Mouse (Mus musculus): ENCODE results near the gene Klhl32.
"Not testable (repeated sequence)": the region's sequence is repeated elsewhere in the genome, so short reads cannot be mapped to it uniquely, and the experiment has no call there.

Klhl32 gene

DNA sequence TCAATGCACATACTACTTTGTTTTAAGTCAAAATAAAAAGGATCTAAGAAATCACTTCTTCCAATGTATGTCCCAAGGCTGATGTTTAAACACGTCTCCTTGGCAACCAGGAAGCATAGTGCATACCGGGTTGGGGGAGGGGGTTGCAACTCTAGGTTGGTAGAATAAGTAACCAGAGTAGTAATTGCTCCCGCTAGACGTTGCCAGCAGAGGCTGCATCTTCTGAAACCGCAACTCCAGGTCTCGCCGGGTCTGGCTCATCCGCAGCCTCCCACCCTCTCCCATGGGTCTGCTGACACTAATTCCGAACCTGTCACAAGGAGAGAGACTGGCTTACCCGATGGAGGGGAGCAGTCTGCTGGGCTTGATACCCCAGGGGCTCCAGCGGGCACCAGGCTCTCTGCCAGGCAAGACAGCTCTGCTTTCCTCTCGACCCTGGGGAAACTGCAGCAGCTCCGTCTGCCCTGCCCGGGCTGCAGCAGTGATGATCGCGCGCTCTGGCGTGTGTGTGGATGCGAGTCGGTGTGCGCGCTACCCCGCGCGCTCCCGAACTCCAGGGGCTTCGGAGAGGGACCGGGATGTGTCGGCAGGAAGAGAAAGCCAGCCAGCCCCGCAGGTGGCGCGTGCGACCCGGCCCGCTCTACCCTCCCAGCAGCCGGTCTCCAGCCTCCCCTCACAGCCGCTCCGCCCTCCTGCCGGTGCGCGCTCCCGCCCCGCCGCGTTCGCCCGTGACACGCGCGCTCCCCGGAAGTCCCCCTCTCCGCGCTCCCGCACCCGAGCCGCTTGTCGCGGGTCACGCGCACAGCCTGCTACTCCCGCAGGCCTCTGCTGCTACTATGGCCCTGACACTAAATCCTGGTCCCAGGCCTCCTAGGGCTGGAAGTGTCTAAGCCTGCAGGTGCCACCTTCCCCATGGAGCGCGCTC, at the start of gene Klhl32:
Gene Klhl32, minus strand, starts transcription at position 724 of the 925 bp plus-strand sequence.
- peak; percentile 85 for DNase-seq

DNA sequence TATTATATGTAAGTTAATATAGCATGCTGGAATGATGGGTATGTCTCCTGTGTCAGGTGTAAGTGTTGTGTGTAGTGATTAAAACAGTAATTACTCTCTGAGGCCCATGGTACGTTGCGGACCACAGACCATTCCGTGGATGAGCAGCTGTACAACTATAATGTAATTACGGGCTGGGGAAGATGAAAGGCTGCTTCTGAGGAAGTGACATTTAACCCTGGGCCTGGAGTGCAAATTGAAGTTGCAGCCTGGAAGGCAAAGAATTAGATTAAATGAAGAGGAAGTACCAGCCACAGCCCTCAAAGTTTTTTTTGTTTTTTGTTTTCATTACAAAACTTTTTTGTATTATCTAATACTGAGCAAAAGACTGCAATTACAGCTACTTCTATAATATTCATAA, 48.2 kb upstream of the Klhl32 start:
- DNase-seq: peak; percentile 7

DNA sequence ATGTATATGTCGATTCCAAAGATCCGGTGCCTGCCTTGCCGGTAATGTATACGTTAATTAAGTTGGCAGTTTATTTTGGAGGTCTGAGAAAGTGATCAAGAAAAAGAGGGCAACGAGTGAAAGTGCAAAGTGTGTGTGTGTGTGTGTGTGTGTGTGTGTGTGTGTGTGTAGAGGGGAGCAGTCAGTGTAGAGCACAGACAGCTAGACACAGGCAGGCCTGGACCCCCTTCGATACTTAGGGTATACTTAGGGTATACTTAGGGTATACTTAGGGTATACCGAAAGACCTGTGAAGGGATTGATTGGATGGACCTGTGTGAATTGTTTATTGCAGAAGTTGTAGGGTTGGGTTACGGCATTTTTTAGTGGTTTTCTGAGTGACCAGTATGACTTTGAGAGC, 47.7 kb upstream of the Klhl32 start:
- DNase-seq: peak; percentile 7

DNA sequence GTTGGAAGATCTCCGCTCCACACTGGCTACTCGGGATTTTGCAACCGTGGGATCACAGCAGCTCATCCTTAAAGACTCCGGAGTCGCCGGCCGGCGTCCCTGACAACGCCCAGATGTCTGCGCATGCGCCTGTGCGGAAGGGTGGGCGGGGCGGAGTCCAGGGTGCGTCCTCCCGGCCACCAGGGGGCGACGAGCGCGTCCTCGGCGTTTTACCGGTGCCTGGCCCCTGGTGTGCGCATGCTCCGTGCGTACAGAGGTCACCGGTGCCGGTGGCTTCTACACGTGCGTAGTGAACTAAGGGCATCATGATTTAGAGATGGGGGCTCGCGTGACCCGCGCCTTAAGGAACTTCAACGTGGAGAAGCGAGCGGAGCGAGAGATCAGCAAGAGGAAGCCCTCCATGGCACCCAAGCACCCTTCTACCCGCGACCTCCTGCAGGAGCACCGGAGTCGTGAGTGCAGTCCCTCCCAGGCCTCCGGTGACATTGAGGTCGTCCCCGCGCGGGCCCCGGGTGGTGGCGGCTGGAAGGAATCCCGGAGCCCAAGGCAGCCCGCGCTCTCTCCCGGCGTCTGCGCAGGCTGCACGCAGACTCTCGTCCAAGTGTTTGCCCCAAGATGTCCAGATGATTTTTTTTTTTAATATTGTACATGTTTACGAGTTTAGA, 47.1 kb upstream of the Klhl32 start, which contains the start of gene Ndufaf4:
Gene Ndufaf4, plus strand, starts transcription at position 233 of the 665 bp plus-strand sequence.
- peak; percentile 99 for DNase-seq

DNA sequence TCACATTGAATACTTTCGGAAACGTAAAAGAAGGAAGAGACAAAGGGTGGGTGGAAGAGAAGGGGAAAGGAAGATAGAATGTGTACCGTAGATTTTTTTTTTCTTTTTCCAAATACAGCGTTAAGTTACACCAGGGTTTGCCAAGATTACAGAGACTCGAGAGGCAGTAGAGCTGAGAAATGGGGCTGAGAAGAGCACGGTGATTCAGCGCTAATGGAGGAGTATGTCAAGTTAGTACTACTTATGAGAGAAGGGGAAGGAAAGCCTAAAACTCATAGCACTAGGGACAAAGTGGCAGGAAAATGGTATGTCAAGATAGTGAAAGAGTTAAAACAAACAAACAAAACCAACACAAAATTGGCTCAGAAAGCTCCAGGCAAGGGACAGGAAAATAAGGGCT, 46.4 kb upstream of the Klhl32 start:
- no peak for DNase-seq

DNA sequence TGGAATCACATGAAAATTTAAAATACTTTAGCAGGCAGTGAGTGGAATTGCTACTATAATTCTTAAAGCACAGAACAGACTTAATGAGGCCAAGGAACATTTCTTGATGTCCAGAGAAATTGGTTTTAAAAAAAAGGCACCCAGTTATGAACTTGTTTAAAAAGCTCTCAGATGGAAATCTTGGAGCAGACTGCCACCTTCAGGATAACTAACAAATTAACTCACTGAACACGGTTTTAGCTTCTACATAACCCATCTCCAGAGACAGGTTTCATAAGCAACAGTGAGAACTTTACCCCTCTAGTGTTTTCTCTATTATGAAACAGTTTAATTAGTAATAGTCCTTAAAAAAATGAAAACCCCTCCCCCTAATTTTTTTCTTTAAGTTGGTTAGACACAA, 45.9 kb upstream of the Klhl32 start:
- DNase-seq: peak; percentile 62

DNA sequence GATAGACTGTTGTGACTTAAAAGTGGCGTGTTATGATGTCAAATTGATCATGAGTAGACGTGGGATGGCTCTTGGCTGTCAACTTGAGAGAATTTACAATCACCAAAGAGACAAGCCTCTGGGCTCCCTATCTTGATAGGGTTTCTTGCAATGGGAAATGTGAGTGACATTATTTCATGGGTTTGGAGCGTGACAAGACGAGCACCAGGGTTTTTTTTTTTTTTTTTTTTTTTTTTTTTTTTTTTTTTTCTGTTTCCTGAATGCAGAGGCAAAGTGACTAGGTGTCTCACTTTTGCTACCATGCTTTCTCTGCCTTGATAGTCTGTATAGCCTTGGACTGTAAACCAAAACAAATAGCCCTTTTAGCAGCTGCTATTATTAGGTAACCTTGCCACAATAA, 43.7 kb upstream of the Klhl32 start:
- DNase-seq: no peak

DNA sequence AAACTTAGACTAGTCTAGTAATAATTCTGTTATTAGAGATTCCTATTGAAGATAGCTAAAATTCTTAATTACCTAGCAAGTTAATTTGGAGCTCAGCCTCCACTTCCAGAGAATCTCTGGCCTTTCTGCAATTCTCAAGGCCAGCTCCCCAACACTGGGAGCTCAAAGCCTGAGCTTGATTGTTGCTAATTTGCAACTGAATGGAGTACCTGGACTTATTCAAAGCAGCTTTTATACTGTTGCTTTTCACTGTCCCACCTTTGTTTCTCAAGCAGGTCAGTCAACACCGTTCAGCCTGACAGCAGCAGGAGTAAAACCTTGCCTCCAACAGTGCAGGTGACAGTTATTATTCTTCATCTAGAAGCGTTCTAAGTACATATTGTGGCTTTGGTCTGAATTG, 41.4 kb upstream of the Klhl32 start:
- not testable (repeated sequence) for DNase-seq

DNA sequence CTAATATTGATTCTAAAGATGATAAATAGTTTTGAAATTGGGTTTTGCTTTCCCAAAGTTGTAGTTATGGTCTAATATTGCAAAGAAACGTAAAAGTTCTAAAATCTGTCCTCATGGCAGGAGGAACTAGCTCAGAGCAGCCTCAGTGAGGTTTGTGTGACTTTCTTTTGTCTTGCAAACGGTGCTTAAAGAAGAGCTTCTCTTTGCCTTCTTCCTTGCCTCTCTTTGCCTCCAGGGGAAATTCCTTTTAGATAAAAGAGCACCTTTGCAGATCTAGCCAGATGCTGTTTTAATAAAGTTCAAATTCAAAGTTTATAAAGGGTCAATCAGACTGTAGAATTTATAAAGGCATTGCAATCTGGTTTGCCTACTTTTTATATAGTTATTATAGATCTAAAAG, 38.5 kb upstream of the Klhl32 start:
- DNase-seq: not testable (repeated sequence)

DNA sequence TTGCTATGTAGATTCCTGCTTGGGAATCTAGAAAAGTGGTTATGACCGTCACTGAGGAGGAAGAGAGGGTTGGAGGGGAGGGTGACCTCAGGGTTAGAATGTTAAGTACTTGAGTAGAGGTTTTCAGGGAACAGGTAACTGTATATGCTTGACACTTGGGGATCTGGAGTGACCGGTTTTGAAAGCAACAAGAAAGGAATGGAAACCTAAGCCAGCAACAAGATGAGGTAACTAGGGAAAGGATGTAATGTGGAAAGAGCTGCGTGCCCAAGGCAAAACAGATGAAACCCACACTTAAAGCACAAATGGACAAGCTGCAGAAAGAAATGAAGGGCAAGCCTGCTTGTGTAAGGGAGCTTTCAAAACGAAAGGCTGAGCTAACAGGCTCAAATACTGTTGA, 18.3 kb upstream of the Klhl32 start:
- no peak for DNase-seq

DNA sequence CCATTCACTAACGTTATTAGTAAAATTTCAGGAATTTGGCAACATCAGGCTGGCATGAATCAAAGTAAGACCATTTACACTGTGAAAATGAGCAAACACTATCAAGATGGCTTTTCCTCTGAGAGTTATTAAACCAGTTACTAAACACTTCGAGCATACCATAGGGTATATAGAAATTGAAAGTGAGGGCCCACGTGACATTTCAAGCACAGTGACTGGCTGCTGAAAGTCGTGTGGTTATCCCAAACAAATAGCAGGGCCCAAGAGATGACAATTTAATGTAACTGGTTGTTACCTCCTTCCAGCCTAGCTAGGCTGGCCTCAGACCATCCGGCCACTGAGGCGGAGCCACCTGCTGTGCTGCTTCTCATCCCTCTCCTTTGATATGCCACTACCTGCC, 14.8 kb upstream of the Klhl32 start:
- no peak for DNase-seq

DNA sequence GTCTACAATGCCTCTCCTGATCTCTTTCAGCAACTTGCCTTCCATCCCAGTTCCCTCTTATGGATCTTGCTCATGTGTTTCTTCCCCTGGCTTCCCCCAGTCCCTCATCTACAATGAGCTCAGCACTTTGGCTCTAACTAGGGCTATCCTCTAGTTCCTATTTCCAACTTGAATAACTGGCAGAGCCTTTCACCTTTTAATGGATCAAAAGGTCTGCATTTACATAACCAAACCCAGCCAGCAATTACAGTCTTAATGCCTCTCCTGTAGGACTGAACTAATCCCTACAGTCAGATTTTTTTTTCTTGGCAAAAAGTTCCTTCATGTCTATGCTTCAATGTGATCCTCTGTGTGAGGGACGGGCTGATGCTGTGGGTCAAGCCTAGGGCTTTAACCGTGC, 3.5 kb downstream of the Klhl32 start:
- DNase-seq: no peak

DNA sequence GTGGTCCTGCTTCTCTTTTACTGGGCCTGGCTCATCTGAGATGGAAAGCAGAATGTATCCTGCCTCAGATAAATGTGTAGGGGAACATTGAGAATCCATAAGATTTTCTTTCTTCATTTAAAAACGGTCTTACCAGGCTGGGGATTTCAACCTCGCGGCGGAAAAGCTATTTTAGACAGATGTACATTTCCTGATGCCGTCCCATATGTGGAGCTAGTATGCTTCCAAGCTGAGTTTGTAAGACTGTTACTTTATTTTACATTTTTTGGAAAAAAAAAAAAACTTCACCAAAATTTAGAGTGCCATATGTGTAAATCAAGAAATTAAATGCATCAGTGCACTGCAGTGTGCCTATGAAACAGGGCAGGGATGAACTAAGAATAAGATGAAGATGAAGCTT, 5.4 kb downstream of the Klhl32 start:
- no peak for DNase-seq

DNA sequence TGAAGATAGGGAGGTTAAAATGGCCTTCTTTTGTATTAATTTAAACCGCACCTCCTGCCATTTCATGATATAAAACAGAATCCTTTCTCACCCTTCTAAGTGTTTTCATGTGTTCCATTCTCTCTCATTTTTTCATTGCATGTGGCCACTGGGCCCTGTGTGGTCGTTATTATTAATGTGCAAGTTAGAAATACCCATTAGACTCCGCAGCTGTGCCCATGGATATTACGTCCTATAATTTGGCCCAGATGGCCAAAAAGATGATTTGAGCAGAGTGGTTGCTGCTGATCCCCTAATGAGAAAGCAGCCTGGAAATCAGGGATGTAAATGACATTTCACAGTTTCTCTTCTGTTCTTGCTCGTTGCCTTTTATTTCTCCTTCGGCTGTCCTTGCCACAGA, 12.4 kb downstream of the Klhl32 start:
- no peak for DNase-seq

DNA sequence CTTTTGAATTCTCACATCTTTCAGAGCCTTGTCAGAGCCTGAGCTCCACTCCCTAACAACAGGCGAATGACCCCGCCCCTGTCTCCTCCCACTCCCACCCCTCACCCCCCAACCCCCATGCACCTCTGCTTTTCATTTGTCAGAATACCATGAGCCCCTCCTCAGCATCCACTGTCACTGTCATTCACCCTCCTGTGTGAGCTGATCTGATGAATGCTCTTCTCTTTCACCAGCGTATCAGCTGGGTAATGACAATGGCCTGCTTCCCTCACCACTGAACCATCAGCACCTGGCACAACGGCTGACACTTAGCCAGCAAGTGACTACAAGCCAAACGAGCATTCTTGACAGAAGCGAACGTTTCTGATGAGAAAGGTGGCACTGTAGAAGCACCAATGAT, 15.4 kb downstream of the Klhl32 start:
- no peak for DNase-seq

DNA sequence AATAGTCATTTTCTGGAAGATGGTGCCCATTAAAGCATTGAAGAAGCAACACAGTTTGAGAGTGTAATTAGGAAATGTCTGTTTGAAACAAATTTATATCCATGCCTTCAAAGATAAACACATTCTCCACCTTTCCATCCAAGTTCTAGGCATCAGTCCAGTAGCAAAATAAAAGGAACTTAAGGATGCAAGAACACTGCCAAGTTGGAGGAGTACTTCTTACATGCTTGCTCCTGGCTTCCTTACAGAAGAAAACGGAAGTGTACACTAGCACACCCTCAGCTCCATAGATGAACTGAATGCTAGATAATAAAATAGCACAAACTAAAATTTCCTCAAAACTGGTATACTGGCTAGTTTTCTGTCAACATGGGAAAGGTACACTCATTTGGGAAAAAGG, 42.6 kb downstream of the Klhl32 start:
- DNase-seq: no peak

DNA sequence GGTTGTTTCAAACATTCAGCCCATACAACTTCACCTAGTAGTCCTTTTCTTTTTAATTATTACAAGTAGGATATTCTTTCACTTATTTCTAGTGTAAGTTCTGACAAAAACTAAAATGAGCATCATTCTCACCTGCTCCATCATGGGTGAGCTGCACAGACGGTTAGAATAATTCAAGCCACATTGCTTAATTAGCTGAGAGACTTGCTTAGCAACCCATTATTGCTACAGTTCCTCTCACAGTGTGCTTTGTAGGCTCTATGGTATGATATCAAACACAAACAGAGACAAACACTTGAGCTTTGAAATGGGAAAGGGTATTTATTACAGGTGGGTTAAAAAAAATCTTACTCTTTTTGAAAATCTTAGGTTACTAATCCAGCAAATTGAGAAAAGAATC, 49.0 kb downstream of the Klhl32 start:
- no peak for DNase-seq

DNA sequence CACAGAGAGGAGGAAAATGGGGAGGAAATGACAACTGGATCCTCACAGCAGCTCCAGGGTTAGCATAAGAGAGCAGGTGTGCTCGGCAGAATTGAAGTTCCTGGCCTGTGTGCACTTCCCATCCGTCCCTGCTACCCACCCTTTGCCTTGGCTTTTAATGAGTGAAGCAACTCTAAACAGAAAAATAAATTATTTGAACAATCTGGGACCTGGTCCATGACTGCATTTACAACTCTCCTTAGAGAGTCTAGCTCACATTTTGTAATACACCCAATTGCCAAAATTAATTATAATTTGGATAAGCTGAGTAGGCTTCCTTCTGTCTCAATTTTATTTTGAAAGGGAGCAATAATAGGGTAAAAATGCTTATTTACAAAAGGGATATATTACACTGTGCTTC, 49.6 kb downstream of the Klhl32 start:
- DNase-seq: no peak

DNA sequence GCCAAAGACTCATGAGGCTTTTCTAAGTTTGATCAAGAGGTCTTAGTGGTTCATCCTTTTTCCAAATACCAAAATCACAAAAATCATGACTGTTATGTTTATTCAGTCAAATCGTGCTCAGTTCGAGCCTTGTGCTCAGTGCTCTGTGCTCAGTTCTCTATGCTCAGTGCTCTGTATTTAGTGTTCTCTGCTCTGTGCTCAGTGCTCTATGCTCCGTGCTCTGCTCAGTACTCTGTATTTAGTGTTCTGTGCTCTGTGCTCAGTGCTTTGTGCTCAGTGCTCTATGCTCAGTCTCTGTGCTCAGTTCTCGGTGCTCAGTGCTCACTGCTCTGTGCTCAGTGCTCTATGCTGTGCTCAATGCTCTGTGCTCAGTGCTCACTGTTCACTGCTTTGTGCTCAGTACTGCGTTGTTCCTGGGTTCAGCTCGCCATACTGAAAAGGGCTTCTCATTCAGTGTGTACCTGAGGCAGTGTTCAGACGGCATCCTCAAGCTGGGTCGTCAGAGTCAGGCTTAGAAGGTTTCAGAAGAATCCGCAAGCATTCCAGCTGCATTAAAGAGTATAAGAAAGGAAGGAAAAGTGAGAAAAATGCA, 50.5 kb downstream of the Klhl32 start:
- DNase-seq: no peak

DNA sequence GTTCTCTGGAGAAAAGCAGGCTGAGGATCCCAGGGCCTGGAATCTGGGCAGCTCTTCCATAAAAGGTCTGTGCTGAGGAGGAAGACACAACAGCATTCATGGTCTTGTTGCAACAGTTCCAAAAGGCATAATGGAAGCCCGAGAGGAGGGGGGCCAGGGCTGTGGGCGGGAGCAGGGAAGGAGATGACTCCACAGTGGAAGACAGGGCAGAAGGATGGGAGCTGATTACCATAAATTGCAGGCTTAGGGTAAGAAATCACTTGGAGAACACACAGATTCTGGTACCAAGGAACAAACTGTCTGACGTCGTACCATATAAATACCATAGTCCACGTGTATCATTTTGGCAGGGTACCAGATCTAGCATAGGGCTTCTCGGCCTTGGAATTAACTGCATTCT, 51.9 kb downstream of the Klhl32 start:
- DNase-seq: no peak

DNA sequence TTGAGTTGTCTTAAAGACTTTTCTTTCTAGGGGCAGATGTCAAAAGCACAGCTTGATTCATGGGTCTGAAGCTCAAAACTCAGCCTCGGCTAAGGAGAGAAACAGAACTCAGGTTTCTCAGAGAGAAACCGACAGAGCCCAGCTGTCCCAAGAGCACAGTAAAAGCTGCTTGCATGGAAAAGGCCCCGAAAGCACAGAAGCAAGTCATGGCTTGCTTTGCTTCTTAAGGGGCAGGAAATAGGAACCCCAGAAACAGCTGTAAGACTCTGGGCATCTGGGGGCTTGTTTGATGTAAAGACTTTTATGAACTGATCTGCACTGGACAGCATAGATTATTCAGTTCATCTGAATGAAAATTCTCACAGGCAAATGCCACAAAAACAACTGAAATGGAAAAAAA, 53.1 kb downstream of the Klhl32 start:
- DNase-seq: no peak

DNA sequence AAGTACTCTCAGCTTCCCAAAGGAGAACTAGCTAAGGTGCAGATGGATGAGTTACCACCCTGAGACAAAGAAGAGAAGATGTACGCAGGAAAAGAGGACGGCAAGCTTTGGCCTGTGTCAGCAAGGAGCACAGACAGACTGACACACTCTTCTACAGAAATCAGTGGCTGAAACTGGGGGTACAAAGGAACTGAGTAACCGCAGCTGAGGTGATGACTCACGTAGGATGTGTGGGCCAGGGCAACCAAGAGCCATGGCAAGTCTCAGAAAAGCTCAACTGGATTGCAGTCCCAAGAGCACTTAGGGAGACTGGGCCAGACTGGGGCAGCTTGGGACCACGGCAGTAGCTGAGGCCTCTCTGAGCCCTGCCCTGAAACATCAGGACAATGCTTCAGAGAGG, 53.6 kb downstream of the Klhl32 start:
- DNase-seq: no peak

DNA sequence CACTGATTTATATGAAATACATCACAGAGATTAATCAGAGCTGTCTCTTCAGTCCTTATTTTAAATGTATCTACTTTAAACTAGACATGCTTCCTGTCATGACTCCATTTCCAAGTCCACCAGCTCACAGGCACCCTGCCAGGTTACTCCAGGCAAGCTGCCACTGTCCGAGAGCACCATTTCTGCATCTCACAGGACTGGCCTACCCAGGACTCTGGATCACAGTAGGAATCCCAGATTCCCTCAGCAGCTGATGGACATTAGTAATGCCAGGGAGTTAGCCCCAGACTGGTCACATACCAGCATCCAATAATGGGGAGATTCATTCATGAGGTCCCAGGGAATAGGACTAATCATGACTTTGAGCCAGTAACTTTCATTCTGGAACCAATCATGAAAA, 54.7 kb downstream of the Klhl32 start:
- DNase-seq: peak; percentile 20

DNA sequence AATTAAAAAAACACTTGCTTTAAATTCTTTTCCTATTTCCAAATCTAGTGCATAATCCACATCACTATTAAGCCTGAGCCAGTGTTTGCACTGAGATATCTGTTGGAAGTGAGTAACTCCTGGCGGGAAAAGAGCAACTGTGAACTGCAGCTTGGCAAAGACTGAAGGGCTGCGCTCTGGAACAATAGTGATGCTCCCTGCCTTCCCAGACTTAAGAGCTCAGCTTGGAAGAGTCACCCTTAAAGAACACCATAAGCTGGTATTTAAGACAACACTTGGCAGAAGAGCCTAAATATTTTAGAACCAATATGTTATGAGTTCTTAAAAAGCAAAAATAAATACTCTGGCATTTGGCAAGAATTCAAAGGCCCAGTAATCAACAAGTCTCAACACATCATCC, 55.7 kb downstream of the Klhl32 start:
- DNase-seq: no peak

Measured in kidney, postnatal 14 days (tissue).